Mouse (Mus musculus) myocyte (in vitro differentiated cells): ENCODE results near the gene Fam228b.

Source experiments
- CEBPB ChIP-seq: IDR thresholded peaks from 2 replicates; pipeline ENCODE4 v1.6.1; 2011; ENCODE audit warnings: mild to moderate bottlenecking, moderate library complexity; ENCODE audit not compliant: poor library complexity, insufficient read depth, severe bottlenecking
- E2F4 ChIP-seq: IDR thresholded peaks from one replicate; pipeline ENCODE4 v1.6.1; 2011; ENCODE audit warnings: mild to moderate bottlenecking, control low read depth, moderate library complexity; ENCODE audit not compliant: insufficient read depth
- MAX ChIP-seq: IDR thresholded peaks from one replicate; pipeline ENCODE4 v1.6.1; 2011; ENCODE audit warnings: low read depth, mild to moderate bottlenecking, control low read depth
- MYOD1 ChIP-seq, 3 experiments: IDR thresholded peaks; one replicate each; pipeline ENCODE4 v1.6.1; 2011; ENCODE audit warnings: control low read depth in 2 of 3, low read depth in 2 of 3, mild to moderate bottlenecking in 2 of 3, moderate library complexity in 1 of 3; ENCODE audit not compliant: insufficient read length in 2 of 3, control insufficient read depth in 1 of 3
- MYOG ChIP-seq, 3 experiments: IDR thresholded peaks; one replicate each; pipeline ENCODE4 v1.6.1; 2011; ENCODE audit warnings: control low read depth in 2 of 3, low read depth in 2 of 3, mild to moderate bottlenecking in 2 of 3; ENCODE audit not compliant: insufficient read length in 2 of 3, control insufficient read depth in 1 of 3, insufficient read depth in 1 of 3
- POLR2A ChIP-seq: IDR thresholded peaks from one replicate; pipeline ENCODE4 v1.6.1; 2011; ENCODE audit warnings: low read depth, mild to moderate bottlenecking, control low read depth, moderate library complexity; ENCODE audit not compliant: insufficient read length
- POLR2AphosphoS2 ChIP-seq: IDR thresholded peaks from one replicate; pipeline ENCODE4 v1.6.1; 2011; ENCODE audit warnings: low read depth, control low read depth; ENCODE audit not compliant: insufficient read length
- REST ChIP-seq: IDR thresholded peaks from one replicate; pipeline ENCODE4 v1.6.1; 2011; ENCODE audit warnings: mild to moderate bottlenecking, control low read depth, moderate library complexity; ENCODE audit not compliant: insufficient read depth, insufficient read length
- SRF ChIP-seq: IDR thresholded peaks from one replicate; pipeline ENCODE4 v1.6.1; 2011; ENCODE audit warnings: low read depth; ENCODE audit not compliant: control insufficient read depth, insufficient read length
- TCF12 ChIP-seq: IDR thresholded peaks from one replicate; pipeline ENCODE4 v1.6.1; 2011; ENCODE audit warnings: mild to moderate bottlenecking, control low read depth; ENCODE audit not compliant: poor library complexity, insufficient read depth, severe bottlenecking
- TCF3 ChIP-seq: IDR thresholded peaks from one replicate; pipeline ENCODE4 v1.6.1; 2011; ENCODE audit warnings: low read depth, control low read depth; ENCODE audit not compliant: insufficient read length
- USF1 ChIP-seq: IDR thresholded peaks from one replicate; pipeline ENCODE4 v1.6.1; 2011; ENCODE audit warnings: low read depth, mild to moderate bottlenecking, control low read depth, moderate library complexity

- TF ChIP-seq POLR2A (no peak), POLR2AphosphoS2 (no peak), USF1 (no peak), MYOD1 (IDR thresholded peaks at IDR 0.05; ENCODE audit: control insufficient read depth in 1 of 3, insufficient read length in 2 of 3, low read depth in 2 of 3) (no peak), CEBPB (no peak), TCF12 (no peak), MAX (no peak), SRF (no peak), E2F4 (no peak), MYOG (IDR thresholded peaks at IDR 0.05; ENCODE audit: control insufficient read depth in 1 of 3, insufficient read depth in 1 of 3, insufficient read length in 2 of 3, low read depth in 2 of 3) (no peak), REST (no peak), TCF3 (no peak)
Measured at GRCm38 (mm10) chr12:4731629-4732028, 37.4 kb downstream of the Fam228b start.
